Mouse (Mus musculus) erythroblast, embryonic 14.5 days (primary cell): ENCODE data around the gene Gdap1l1. TPM values are rescaled to one million over a fixed set of nuclear protein-coding genes. Genes with fewer than 3 reads are reported as not detected.

Experiments
- H3K27me3 ChIP-seq: 2 replicates; pipeline ENCODE4 v1.6.1; 2012; ENCODE audit warnings: inconsistent platforms; ENCODE audit not compliant: control insufficient read depth
- H3K36me3 ChIP-seq: 2 replicates; pipeline ENCODE4 v1.6.1; 2012; ENCODE audit warnings: mild to moderate bottlenecking, inconsistent platforms; ENCODE audit not compliant: control insufficient read depth
- H3K4me1 ChIP-seq: 2 replicates; pipeline ENCODE4 v1.6.1; 2012; ENCODE audit warnings: inconsistent platforms; ENCODE audit not compliant: control insufficient read depth
- H3K4me3 ChIP-seq: replicated peaks from 2 replicates; pipeline ENCODE3; 2012; ENCODE audit warnings: moderate library complexity, mild to moderate bottlenecking, inconsistent platforms
- H3K9me3 ChIP-seq: 2 replicates; pipeline ENCODE4 v1.6.1; 2012; ENCODE audit warnings: low read length, inconsistent platforms, mixed read lengths; ENCODE audit not compliant: control insufficient read depth
- GATA1 ChIP-seq: IDR thresholded peaks from 2 replicates; pipeline ENCODE4 v1.6.1; 2012; ENCODE audit warnings: low read length, inconsistent platforms, mixed read lengths
- TAL1 ChIP-seq: IDR thresholded peaks from 3 replicates; pipeline ENCODE4 v1.6.1; 2012; ENCODE audit warnings: low read length, inconsistent platforms, mixed read lengths
- polyA plus RNA-seq: library from polyadenylated mRNA; stranded (reverse); fragments of >175 nt; gene quantifications from 2 replicates; pipeline ENCODE4 v1.2.3, GENCODE M21; 2012

Gene Gdap1l1
- polyA plus RNA-seq, 1 experiment = not detected

DNA sequence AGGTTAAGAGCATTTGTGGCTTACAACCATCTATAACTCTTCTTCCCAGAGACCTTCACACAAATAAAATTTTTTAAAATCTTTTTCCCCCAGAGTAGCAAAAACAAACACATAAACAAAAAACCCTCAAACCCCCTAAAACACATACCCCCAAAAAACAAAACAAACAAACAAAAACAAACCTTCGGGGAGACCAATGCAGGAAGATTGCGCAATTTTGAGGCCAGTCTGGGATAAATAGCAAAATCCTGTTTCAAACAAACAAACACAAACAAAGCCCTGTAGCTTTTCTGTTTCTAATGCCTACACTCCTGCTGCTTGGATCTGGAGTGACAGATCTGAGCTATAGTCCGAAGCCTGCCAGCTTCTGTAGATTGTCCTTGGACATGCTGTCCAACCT, 49.1 kb downstream of the Gdap1l1 start:
- TF ChIP-seq GATA1 (no peak), TAL1 (no peak)
- H3K27me3 ChIP-seq = peaks cover 1% of the 10 kb centered on the region
- no peaks in the 10 kb centered on the region for H3K9me3 ChIP-seq
- H3K4me3 ChIP-seq = no peak overlapping the region
- no peaks in the 10 kb centered on the region for H3K36me3 ChIP-seq
- no peaks in the 10 kb centered on the region for H3K4me1 ChIP-seq

DNA sequence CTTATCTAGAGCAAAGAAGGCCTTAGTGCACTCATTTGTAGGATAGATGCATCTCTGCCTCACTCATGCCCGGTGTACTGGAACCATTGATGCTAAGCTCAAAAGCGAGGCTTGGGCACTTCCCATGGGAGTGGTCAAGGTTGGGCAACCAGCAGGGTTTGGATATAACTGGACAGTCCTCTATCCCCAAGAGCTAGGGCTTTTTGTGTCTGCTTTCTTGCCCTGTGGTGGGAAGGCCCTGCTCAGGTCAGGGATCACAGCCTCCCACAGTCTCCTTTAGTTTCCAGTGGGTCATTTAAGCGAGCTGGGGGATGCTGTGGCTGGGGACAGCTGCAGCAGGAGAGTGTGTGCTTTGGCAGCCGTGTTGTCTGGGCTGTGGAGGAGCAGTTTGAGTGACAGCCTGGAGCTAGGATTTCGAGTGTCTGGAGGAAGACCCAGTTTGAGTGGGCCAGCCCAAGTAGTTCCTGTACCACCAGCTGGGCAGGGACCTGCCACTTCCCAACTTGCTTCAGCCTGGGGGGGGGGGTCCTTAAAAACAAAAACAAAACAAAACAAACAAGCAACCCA, 51.5 kb downstream of the Gdap1l1 start:
- H3K36me3 ChIP-seq = no peaks in the 10 kb centered on the region
- TF ChIP-seq TAL1 (no peak), GATA1 (no peak)
- no peaks in the 10 kb centered on the region for H3K27me3 ChIP-seq
- no peaks in the 10 kb centered on the region for H3K9me3 ChIP-seq
- no peaks in the 10 kb centered on the region for H3K4me1 ChIP-seq
- no peak overlapping the region for H3K4me3 ChIP-seq

DNA sequence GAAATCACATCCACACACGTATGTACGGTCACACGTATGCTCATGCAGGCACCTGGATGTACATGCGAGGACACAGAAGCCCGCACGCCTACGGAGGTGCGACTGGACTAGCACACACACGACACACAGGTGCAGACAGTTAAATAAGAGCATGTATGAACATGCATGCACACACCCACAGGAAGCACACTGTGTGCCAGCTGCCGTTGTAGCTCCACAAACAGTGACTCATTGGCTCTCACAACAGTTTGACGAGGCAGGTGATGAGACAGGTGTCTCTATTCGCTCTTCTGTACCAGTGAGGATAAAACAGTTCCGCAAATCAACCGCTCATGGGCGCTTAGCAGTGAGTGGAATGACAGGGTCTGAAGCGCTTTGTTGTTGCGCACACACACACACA, 52.4 kb downstream of the Gdap1l1 start:
- no peaks in the 10 kb centered on the region for H3K36me3 ChIP-seq
- H3K4me3 ChIP-seq = no peak overlapping the region
- no peaks in the 10 kb centered on the region for H3K27me3 ChIP-seq
- TF ChIP-seq GATA1 (no peak), TAL1 (no peak)
- H3K4me1 ChIP-seq = no peaks in the 10 kb centered on the region
- H3K9me3 ChIP-seq = no peaks in the 10 kb centered on the region

DNA sequence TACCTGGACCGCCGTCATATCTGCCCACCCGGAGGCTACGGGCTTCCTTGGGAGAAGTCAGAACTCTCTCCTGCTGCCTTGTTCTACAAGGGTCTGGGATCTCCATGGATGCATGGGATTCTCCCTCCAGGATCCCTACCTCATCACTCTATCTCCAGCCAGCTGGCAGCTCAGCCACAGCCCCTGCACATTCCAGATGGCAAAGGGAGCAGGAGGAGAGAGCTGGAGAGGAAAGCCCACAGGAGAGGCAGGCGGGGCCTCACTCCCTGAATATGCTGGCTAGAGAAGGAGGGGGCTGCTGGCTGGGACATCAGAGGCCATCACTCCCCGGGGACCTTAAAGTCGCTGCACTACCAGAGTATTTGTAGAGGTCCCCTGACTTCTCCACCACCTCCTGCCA, 53.1 kb downstream of the Gdap1l1 start:
- TF ChIP-seq GATA1 (no peak), TAL1 (no peak)
- Histone ChIP-seq H3K4me3 (no peak overlapping the region), H3K27me3 (no peaks in the 10 kb centered on the region), H3K9me3 (no peaks in the 10 kb centered on the region), H3K36me3 (no peaks in the 10 kb centered on the region), H3K4me1 (no peaks in the 10 kb centered on the region)

DNA sequence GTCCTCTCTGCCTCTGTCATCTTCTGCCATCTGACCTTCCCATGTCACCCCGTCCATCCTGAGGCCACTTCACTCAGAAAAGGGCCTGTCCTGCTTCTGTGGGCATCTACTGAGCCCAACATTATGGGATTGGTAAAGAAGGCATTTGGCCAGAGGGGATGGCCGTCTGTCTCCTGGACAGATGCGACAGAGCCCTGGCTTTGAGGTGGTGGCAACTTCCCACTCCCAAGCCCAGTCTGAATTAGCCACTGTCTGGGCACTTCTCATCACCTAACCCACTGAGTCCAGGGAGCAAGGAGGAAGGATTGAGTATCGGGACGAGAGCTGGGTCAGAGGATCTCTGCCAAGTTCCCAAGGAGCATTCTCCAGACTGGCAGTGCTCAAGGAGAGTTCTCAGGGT, 53.7 kb downstream of the Gdap1l1 start, which contains the start of gene R3hdml:
Gene R3hdml (plus strand): TSS at position 301 of the 400 bp plus-strand sequence.
- no peak for TF ChIP-seq GATA1

DNA sequence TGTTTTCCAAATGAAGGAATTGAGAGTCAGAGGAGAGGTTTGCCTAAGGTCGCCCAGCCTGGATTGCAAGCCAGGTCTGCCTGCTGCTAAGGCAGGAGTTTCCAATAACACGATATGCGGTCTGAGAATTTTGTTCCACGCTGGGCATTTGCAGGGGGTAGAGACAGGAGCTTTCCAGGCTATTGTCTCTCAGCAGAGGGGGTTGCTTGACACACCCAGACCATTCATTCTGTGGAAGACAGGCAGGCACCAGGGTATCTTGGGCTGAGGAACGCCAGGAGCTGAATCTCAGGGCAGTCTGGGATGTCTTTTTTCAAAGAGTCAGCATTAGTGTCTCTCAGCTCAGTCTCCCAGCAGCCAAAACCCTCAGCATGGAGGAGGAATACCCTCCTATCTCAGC, 54.8 kb downstream of the Gdap1l1 start:
- no peaks in the 10 kb centered on the region for H3K36me3 ChIP-seq
- H3K4me3 ChIP-seq = no peak overlapping the region
- no peak for TF ChIP-seq TAL1
- no peak for TF ChIP-seq GATA1
- no peaks in the 10 kb centered on the region for H3K9me3 ChIP-seq
- H3K4me1 ChIP-seq = no peaks in the 10 kb centered on the region
- H3K27me3 ChIP-seq = no peaks in the 10 kb centered on the region

More for the DNA sequence above, 53.7 kb downstream of the Gdap1l1 start, which contains the start of gene R3hdml:
- H3K27me3 ChIP-seq = no peaks in the 10 kb centered on the region
- H3K36me3 ChIP-seq = no peaks in the 10 kb centered on the region
- H3K4me1 ChIP-seq = no peaks in the 10 kb centered on the region
- H3K9me3 ChIP-seq = no peaks in the 10 kb centered on the region
- H3K4me3 ChIP-seq = no peak within 1 kb of the TSS

DNA sequence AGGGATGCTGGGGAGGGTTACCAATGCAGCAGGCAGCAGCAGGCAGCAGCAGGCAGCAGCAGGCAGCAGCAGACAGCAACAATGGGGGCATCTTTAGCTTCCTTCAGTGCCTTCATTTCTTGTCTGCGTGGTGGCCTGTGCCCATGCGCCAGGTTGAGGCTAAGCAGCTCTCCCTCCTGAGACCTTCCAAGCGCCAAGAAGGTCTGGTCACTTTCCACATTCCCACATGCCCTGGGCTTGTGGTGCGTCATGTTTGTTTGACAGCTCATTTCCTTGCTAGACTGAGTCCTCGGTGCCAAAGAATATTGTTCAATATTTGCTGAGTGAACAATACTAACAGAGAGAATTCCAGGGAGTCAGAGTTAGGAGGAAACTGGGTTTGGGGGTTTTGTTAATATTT, 55.7 kb downstream of the Gdap1l1 start:
- TF ChIP-seq GATA1 (no peak), TAL1 (no peak)
- Histone ChIP-seq H3K4me3 (no peak overlapping the region), H3K27me3 (no peaks in the 10 kb centered on the region), H3K36me3 (no peaks in the 10 kb centered on the region), H3K4me1 (no peaks in the 10 kb centered on the region), H3K9me3 (no peaks in the 10 kb centered on the region)

DNA sequence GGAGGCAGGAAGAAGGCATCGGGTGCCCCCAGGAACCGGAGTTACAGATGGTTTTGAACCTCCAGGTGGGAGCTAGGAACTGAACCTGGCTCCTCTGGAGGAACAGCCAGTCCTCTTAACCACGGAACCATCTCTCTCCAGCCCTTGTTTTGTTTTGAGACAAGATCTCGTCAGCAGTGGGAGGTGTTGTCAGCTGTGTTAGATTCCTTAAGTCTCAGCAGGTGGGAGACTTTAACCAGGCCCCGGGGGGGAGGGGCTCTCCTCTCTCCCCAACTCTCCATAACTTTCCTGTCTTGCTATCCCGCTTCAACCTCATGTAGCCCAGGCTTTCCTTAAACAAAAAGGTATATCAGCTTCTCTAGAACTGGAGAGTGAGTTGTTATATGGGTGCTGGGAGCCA, 56.2 kb downstream of the Gdap1l1 start:
- H3K4me3 ChIP-seq = no peak overlapping the region
- no peak for TF ChIP-seq GATA1
- TF ChIP-seq TAL1 = no peak
- H3K36me3 ChIP-seq = no peaks in the 10 kb centered on the region
- no peaks in the 10 kb centered on the region for H3K4me1 ChIP-seq
- H3K9me3 ChIP-seq = no peaks in the 10 kb centered on the region
- no peaks in the 10 kb centered on the region for H3K27me3 ChIP-seq

DNA sequence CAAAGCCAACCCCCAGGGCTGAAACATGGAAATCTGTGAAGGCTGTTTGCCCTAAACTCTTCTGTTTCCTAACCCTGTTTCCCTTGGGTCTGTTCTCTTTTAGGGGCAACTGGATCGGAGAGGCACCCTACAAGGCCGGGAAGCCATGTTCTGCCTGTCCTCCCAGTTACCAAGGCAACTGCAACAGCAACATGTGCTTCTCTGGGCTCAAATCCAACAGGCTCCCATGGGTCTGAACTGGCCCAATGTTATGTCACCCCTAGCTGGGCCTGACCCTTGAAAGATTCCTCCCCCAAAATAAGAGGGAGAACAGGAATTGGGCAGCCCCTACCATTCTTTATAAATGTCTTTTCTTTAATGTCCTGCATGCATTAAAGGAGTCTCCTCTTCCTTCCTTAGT, 63.9 kb downstream of the Gdap1l1 start:
- no peak for TF ChIP-seq GATA1
- TF ChIP-seq TAL1 = no peak
- H3K27me3 ChIP-seq = no peaks in the 10 kb centered on the region
- no peak overlapping the region for H3K4me3 ChIP-seq
- H3K4me1 ChIP-seq = no peaks in the 10 kb centered on the region
- no peaks in the 10 kb centered on the region for H3K36me3 ChIP-seq
- H3K9me3 ChIP-seq = no peaks in the 10 kb centered on the region

DNA sequence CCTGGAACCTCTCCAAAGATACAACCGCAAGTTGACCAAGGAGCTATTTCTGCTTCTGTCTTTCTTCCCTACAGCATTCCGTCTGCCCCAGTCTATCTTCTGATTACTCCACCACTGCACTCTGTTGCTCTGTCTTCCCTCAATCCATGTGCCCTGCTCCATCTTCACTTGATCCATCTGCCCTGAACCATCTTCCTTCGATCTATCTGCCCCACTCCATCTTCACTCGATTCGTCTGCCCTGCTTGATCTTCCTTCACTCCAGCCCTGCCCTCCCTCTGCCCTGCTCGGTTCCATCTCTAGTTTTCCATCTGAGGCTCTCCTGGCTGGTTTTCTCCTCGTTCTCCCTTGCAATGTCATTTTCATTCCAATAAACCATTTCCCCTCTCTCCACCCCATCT, 64.9 kb downstream of the Gdap1l1 start:
- Histone ChIP-seq H3K27me3 (no peaks in the 10 kb centered on the region), H3K36me3 (no peaks in the 10 kb centered on the region), H3K4me3 (no peak overlapping the region)

More for the DNA sequence above, 64.9 kb downstream of the Gdap1l1 start:
- no peaks in the 10 kb centered on the region for H3K9me3 ChIP-seq
- H3K4me1 ChIP-seq = no peaks in the 10 kb centered on the region
- TF ChIP-seq GATA1 (no peak), TAL1 (no peak)

Other genes with a start within 250 kb of the Gdap1l1 start
- gene Tox2, start 235.4 kb upstream of the Gdap1l1 start, polyA plus RNA-seq = 0.02 and 0.03 TPM in 2 replicates
- not detected in 2 replicates for gene Jph2, start 40.5 kb upstream of the Gdap1l1 start, polyA plus RNA-seq
- gene Oser1, start 13.8 kb upstream of the Gdap1l1 start, polyA plus RNA-seq = 0.83 and 1.1 TPM in 2 replicates
- 0.15 and 0.18 TPM in 2 replicates for gene Fitm2, start 34.2 kb downstream of the Gdap1l1 start, polyA plus RNA-seq
- not detected in 2 replicates for gene R3hdml, start 53.8 kb downstream of the Gdap1l1 start, polyA plus RNA-seq
- gene Hnf4a, start 68.3 kb downstream of the Gdap1l1 start, polyA plus RNA-seq = 0.01 and 0.06 TPM in 2 replicates
- 1.2 TPM in 2 replicates for gene Ttpal, start 163.8 kb downstream of the Gdap1l1 start, polyA plus RNA-seq
- gene Serinc3, start 206.7 kb downstream of the Gdap1l1 start, polyA plus RNA-seq = 13.2 and 20.3 TPM in 2 replicates
- 136 and 157 TPM in 2 replicates for gene Pkig, start 219.9 kb downstream of the Gdap1l1 start, polyA plus RNA-seq